Mouse (Mus musculus) brain, embryonic 14.5 days (tissue): ENCODE measurements around the gene Gm3435.
"Not testable (repeated sequence)": the region's sequence is repeated elsewhere in the genome, so short reads cannot be mapped to it uniquely, and the experiment has no call there.

Experiments
- CTCF ChIP-seq: fragments of 200-500 bp; IDR thresholded peaks from 2 replicates; pipeline ENCODE4 v1.5.1; 2012; ENCODE audit warnings: inconsistent platforms, mild to moderate bottlenecking, moderate library complexity, borderline replicate concordance; ENCODE audit not compliant: insufficient read depth, insufficient read length; ENCODE audit errors: extremely low read depth
- POLR2A ChIP-seq: fragments of 200-500 bp; IDR thresholded peaks from 2 replicates; pipeline ENCODE4 v1.6.1; 2012; ENCODE audit warnings: mild to moderate bottlenecking, inconsistent platforms, borderline replicate concordance; ENCODE audit not compliant: poor library complexity, insufficient read depth, insufficient read length, severe bottlenecking; ENCODE audit errors: extremely low read depth

- not testable (repeated sequence) for TF ChIP-seq CTCF, POLR2A
Observed at GRCm38 (mm10) chr17:15009706-15010413, at the start of gene Gm3435.
